Mouse (Mus musculus) ES-E14 (cell line): ENCODE data around the gene Apobr.

ENCODE experiments used
- CHD2 ChIP-seq: IDR thresholded peaks from 2 replicates; pipeline ENCODE4 v1.6.1; 2014; ENCODE audit warnings: mild to moderate bottlenecking, low read depth, low read length, inconsistent platforms
- MAFK ChIP-seq: IDR thresholded peaks from 2 replicates; pipeline ENCODE4 v1.6.1; 2014; ENCODE audit warnings: mild to moderate bottlenecking, low read depth, low read length, inconsistent platforms; ENCODE audit not compliant: insufficient read depth
- ZNF384 ChIP-seq: IDR thresholded peaks from 2 replicates; pipeline ENCODE4 v1.6.1; 2012; ENCODE audit warnings: low read depth, low read length, inconsistent platforms

DNA sequence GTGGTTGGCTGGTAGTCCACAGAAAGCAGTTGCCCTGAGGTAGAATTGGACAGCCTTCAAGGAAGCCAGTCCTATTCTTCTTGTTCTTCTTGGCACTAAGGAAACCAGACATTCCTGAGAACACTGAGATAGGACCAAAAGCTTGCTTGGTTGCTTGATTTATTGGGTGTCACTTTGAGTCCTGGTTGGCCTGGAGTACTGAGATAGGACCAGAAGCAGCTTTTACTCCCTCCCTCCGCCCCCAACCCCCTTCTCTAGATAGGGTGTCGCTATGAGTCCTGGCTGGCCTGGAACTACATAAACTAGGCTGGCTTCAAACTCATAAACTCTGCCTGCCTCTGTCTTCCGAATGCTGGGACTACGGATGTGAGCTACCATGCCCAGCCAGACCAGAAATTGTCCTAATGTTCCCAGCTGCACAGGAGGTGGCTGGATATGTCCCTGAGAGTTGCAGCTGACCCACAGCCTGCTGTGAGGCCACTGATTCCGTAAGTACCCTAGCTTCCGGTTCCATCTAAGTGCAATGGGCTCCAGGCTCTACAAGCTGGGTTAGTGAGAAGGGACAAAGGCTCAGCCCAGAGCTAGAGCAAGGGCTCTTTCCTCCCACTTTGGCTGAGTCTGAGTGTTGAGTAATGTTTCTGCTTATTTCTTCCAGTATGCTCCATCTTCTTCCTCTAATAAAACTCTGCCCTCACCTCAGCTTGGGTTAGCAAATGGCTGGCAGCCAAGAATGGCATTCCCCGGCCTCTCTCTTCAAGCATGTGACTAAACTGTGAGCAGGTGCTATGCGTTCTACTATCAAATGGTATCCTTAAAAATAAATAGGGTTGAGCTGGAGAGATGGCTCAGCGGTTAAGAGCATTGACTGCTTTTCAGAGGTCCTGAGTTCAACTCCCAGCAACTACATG lies 37.0 kb downstream of the Apobr start:
- TF ChIP-seq MAFK (no peak), CHD2 (no peak), ZNF384 (no peak)
